Mouse (Mus musculus) heart, embryonic 10.5 days (tissue): Measurements from ENCODE around the gene Ubl3. TPM values are rescaled to one million over a fixed set of nuclear protein-coding genes. Genes with fewer than 3 reads are reported as not detected.

ENCODE experiments used
- DNase-seq: peaks from one replicate; pipeline ENCODE4 v3.0.0-alpha.2; 2017; ENCODE audit warnings: low spot score
- H3K27ac ChIP-seq: fragments of 300-500 bp; sonication (generic); 2 replicates; pipeline ENCODE4 v1.5.1; 2016; ENCODE audit warnings: mild to moderate bottlenecking
- H3K27me3 ChIP-seq: fragments of 300-500 bp; sonication (generic); 2 replicates; pipeline ENCODE4 v1.6.1; 2016; ENCODE audit warnings: mild to moderate bottlenecking; ENCODE audit not compliant: poor library complexity, insufficient read depth, severe bottlenecking
- H3K36me3 ChIP-seq: fragments of 300-500 bp; sonication (generic); 2 replicates; pipeline ENCODE4 v1.6.1; 2016; ENCODE audit warnings: mild to moderate bottlenecking, moderate library complexity
- H3K4me1 ChIP-seq: fragments of 300-500 bp; sonication (generic); 2 replicates; pipeline ENCODE4 v1.6.1; 2016; ENCODE audit warnings: mild to moderate bottlenecking
- H3K4me3 ChIP-seq: fragments of 300-500 bp; sonication (generic); 2 replicates; pipeline ENCODE4 v1.5.1; 2016; ENCODE audit warnings: mild to moderate bottlenecking, moderate library complexity
- H3K9me3 ChIP-seq: fragments of 300-500 bp; sonication (generic); 2 replicates; pipeline ENCODE4 v1.6.1; 2016; ENCODE audit warnings: mild to moderate bottlenecking, moderate library complexity
- WGBS: fragments of 180-500 bp; shearing (Covaris S2); methylation state at CpG from one replicate; pipeline ENCODE4 v1.1.7; 2016; 5-methylcytosine and 5-hydroxymethylcytosine counted together
- polyA plus RNA-seq: library from polyadenylated mRNA; unstranded; fragments of >200 nt; fragmentation: Nextera tagmentation; extraction: Ambion mirVana; gene quantifications from 2 replicates; pipeline ENCODE4 v1.2.1, GENCODE M21; 2016

Ubl3 gene
- polyA plus RNA-seq, 1 experiment from 2014 or later, result 59.9 TPM

DNA sequence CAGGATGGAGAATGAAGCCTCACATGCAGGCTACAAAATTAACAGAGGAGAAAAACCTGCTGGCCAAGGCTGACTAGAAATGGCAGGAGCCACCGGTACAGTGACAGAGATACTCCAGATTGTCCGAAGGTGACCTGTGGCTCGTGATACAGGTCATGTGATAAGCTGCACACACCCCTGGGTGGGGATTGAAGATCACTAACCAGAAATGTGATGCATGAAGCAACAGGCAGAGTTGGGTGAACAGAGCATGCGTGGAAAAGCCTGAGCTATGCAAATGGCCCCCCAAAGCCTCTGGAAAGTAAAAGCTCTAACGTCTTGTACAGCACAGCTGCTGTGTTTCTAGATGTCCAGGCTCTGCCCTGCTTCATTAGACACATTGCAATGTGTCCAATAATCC lies 3.9 kb upstream of the Ubl3 start:
- H3K9me3 ChIP-seq, result no peaks in the 10 kb centered on the region
- no peaks in the 10 kb centered on the region for H3K36me3 ChIP-seq
- no peaks in the 10 kb centered on the region for H3K27me3 ChIP-seq
- WGBS, result 72% methylated on average over 5 of the region's 5 CpGs
- H3K4me1 ChIP-seq, result peaks cover 30% of the 10 kb centered on the region
- peak; percentile 64 for DNase-seq
- H3K4me3 ChIP-seq, result no peak overlapping the region
- no peak overlapping the region for H3K27ac ChIP-seq

DNA sequence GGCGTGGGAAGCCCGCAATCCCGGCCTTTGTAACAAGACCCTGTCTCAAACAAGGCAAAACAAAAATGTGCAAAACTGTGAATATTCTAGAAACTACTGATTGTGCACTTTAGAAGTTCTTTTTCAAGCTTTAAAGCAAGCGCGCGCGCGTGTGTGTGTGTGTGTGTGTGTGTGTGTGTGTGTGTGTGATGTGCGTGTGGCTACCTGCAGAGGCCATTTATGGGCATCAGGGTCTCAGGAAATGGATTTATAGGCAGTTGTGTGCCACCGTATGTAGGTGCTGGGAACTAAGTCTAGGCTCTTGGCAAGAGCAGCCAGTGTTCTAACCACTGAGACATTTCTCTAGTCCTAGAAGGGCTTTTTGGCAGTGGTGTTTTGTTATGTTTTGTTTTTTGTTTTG lies 2.6 kb upstream of the Ubl3 start:
- no peaks in the 10 kb centered on the region for H3K36me3 ChIP-seq
- H3K4me1 ChIP-seq, result peaks cover 33% of the 10 kb centered on the region
- H3K27me3 ChIP-seq, result no peaks in the 10 kb centered on the region
- peak overlapping the region; percentile 77; the same call in 1 of the 2 replicates for H3K27ac ChIP-seq
- peak overlapping the region; percentile 40 for H3K4me3 ChIP-seq
- no peaks in the 10 kb centered on the region for H3K9me3 ChIP-seq
- WGBS, result 72% methylated on average over 10 of the region's 10 CpGs
- DNase-seq, result peak; percentile 68

DNA sequence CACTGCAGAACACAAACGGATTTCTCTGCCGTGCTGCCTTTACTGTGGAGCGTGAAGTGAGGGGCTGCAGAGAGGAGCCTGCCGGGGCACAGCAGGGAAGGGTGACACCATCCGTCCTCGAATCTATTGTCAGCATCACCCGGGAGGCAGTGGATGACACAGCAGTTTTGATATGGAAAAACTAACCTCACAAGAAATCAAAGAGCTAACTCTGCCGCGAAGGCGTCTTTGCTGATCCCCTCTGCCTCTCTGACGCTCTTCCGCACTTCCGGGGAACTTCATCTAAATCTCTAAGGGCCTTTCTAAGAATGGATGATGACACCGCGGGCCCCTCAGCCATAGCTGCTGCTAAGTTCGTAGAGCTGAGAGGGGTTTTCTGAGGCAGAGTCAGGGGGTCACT lies 2.1 kb upstream of the Ubl3 start:
- DNase-seq, result peak; percentile 68
- no peaks in the 10 kb centered on the region for H3K27me3 ChIP-seq
- H3K27ac ChIP-seq, result peak overlapping the region; percentile 77
- peak overlapping the region; percentile 40 for H3K4me3 ChIP-seq
- H3K36me3 ChIP-seq, result no peaks in the 10 kb centered on the region
- peaks cover 38% of the 10 kb centered on the region for H3K4me1 ChIP-seq
- H3K9me3 ChIP-seq, result no peaks in the 10 kb centered on the region
- 2% methylated on average over 16 of the region's 16 CpGs for WGBS

DNA sequence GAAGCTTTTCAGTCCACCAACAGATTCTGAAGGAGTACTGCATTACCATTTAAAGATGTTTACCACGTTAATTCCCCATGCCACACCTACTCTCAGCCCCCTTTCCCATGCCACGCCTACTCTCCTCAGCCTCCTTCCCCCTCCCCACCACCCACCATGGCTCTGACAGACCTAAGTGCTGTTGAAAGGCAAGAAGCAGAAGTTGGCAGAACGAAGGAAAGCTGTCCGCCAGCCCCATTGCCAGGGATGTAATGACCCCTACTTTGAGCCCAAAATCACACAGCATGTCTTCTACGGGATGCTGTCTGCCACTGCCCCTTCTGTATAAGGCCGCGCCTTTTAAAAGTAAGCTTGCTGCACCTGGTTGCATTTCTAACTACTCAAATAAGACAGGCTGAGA lies 1.7 kb upstream of the Ubl3 start:
- Histone ChIP-seq H3K4me3 (peak overlapping the region; percentile 40), H3K27me3 (no peaks in the 10 kb centered on the region), H3K27ac (peak overlapping the region; percentile 77), H3K4me1 (peaks cover 43% of the 10 kb centered on the region), H3K36me3 (no peaks in the 10 kb centered on the region), H3K9me3 (no peaks in the 10 kb centered on the region)
- peak; percentile 75 for DNase-seq
- 9% methylated on average over 7 of the region's 7 CpGs for WGBS

DNA sequence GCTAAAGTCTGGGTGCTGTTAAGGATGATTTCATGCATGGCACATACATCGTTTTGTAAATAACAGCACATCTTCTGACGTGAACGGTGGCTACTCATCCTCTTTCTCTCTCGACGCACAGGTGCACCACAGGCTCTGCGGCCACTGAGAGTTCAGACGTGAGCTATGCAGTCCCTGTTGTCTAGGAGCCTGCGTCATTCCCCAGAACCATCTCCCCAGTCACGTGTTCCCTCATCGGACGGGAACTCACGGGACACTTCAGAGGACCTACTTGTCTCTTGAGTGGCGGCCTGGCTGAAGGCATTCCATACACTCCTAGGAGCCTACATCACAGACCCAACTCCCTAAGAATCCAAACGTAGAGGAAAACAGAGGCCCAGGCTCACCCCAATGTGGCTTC lies 1.1 kb upstream of the Ubl3 start:
- Histone ChIP-seq H3K9me3 (no peaks in the 10 kb centered on the region), H3K36me3 (no peaks in the 10 kb centered on the region), H3K27me3 (no peaks in the 10 kb centered on the region), H3K27ac (peak overlapping the region; percentile 77; the same call in 1 of the 2 replicates), H3K4me3 (peak overlapping the region; percentile 40; the same call in 1 of the 2 replicates), H3K4me1 (peaks cover 48% of the 10 kb centered on the region)
- WGBS, result 18% methylated on average over 14 of the region's 14 CpGs
- DNase-seq, result peak; percentile 88

DNA sequence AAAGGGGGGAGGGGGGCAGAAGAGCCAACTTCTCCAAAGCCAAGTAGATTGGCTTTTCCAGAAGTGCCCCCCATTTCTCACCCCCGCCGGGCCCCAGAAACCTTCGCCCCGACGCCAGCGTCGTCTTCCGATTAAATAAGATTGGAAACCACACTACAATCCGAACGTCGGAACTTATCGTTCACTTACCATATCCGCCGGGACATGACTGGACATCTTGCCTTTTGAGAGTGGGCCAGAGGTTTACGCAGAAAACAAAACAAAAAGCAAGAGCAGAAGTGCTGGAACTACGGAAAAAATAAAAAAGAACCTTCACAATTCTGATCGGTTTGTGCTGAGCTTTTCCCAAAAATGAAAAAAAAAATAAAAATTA lies 839 bp downstream of the Ubl3 start:
- Histone ChIP-seq H3K9me3 (no peaks in the 10 kb centered on the region), H3K27me3 (no peaks in the 10 kb centered on the region), H3K4me3 (peak overlapping the region; percentile 82), H3K27ac (peak overlapping the region; percentile 98), H3K36me3 (no peaks in the 10 kb centered on the region), H3K4me1 (peaks cover 66% of the 10 kb centered on the region)
- peak; percentile 71 for DNase-seq
- under 1% methylated on average over 17 of the region's 17 CpGs for WGBS

DNA sequence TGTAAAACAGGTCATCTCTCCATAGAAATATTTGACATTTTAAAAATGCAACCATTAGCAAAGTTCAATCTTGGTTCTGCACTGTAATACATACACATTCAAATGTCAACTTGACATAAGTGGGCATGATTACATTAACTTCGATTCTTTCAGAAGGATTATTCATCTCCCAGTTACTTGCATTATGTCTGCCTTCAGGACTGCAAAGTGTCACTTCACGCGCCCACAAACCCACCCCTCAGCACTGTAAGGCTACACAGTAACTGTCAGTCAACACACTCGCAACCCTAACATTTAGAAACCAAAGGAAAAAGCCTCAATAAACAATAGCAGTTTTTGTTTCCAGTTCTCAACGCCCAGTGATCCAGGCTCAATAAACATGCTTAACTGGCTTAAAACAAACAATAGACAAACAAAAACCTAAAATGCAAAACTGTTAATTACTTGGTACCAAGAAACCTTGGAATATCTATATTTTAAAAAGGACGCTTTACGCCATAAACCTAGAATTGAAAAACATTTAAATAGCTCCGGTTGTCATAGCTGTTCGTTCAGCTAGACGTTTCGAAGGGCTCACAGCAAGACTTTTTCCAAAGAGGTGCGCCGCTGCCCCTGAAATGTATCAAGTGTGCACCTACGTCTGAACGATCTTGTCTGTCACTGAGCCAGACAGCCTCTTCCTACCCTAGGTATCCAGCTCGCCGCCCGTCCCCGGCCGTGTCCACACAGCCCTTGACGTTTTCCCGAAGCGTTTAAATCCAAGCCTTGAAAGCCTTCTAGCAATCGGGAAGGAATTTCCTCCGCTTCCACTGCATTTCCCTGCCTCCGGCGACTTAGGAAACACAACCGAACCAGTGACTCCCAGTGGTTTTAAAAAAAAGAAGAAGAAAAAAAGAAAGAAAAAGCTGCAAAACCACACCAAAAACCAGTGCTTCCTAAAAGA lies 1.5 kb downstream of the Ubl3 start:
- Histone ChIP-seq H3K36me3 (no peaks in the 10 kb centered on the region), H3K9me3 (no peaks in the 10 kb centered on the region), H3K27me3 (no peaks in the 10 kb centered on the region), H3K4me1 (peaks cover 68% of the 10 kb centered on the region), H3K4me3 (peak overlapping the region; percentile 82), H3K27ac (peak overlapping the region; percentile 98)
- 1% methylated on average over 28 of the region's 28 CpGs for whole genome bisulfite sequencing
- DNase-seq, result peak; percentile 79

DNA sequence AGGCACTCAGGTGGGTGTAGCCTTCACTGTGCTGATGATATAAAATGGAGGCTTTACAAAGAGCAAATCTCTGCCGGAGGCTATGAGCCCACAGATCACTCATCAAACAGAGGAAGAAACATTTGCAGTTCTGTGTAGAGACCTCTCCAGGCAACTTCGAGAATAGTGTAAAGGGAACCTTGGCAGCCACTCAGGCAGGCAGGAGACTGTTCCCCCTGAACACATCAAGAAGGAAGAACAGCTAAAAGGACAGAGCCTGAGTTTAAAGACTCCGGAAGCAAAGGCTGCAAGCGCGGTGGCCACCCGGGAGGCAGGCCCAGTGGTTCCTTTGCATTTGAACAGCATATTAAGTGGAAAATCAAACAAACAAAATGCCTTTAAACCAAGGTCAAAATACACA lies 2.2 kb downstream of the Ubl3 start:
- Histone ChIP-seq H3K9me3 (no peaks in the 10 kb centered on the region), H3K4me3 (peak overlapping the region; percentile 82), H3K4me1 (peaks cover 71% of the 10 kb centered on the region), H3K36me3 (no peaks in the 10 kb centered on the region), H3K27ac (no peak overlapping the region), H3K27me3 (no peaks in the 10 kb centered on the region)
- peak; percentile 64 for DNase-seq
- 3% methylated on average over 6 of the region's 6 CpGs for WGBS

DNA sequence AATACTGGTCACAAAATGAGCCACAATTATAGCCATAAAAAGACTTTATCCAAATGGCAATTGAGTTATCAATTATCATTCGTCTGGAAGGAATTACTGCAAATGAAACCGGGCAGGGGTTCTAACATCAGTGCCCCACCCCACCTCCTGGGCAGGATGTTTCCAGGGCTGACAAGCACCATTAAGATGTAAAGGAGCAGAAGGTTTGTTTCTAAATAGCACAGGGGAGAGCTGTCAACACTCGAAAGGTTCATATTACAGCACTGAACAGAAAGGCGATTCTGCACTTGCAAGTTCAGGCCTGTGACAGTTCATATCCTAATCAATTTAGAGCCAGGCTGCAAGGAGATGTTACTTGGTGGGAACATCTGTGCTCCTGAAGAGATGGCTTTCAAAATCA lies 3.3 kb downstream of the Ubl3 start:
- Histone ChIP-seq H3K27me3 (no peaks in the 10 kb centered on the region), H3K27ac (no peak overlapping the region), H3K4me1 (peaks cover 66% of the 10 kb centered on the region), H3K4me3 (no peak overlapping the region; the same call in 1 of the 2 replicates), H3K36me3 (no peaks in the 10 kb centered on the region), H3K9me3 (no peaks in the 10 kb centered on the region)
- WGBS, result 5% methylated on average over 4 of the region's 4 CpGs
- DNase-seq, result peak; percentile 75

DNA sequence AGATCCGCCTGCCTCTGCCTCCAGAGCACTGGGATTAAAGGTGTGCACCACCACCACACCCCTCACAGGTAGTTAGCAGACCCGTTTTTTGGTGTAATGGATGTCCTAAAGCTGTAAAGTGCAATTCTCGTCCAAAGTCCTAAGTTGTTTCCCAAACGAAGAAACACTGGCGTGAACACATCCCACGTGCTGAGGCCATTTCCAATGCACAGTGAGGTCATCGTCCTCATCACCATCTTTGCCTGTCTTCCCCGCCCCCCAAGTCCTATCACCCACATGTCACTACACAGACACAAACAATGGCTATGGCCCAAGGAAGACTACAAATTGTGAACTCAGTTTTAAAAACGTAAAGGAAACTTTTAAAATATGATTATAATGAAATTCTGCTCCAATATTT lies 4.0 kb downstream of the Ubl3 start:
- H3K27ac ChIP-seq, result no peak overlapping the region
- no peaks in the 10 kb centered on the region for H3K27me3 ChIP-seq
- no peaks in the 10 kb centered on the region for H3K36me3 ChIP-seq
- DNase-seq, result peak; percentile 50
- peak overlapping the region; percentile 12; the same call in 1 of the 2 replicates for H3K4me3 ChIP-seq
- 61% methylated on average over 9 of the region's 9 CpGs for WGBS
- H3K4me1 ChIP-seq, result peaks cover 59% of the 10 kb centered on the region
- H3K9me3 ChIP-seq, result no peaks in the 10 kb centered on the region

DNA sequence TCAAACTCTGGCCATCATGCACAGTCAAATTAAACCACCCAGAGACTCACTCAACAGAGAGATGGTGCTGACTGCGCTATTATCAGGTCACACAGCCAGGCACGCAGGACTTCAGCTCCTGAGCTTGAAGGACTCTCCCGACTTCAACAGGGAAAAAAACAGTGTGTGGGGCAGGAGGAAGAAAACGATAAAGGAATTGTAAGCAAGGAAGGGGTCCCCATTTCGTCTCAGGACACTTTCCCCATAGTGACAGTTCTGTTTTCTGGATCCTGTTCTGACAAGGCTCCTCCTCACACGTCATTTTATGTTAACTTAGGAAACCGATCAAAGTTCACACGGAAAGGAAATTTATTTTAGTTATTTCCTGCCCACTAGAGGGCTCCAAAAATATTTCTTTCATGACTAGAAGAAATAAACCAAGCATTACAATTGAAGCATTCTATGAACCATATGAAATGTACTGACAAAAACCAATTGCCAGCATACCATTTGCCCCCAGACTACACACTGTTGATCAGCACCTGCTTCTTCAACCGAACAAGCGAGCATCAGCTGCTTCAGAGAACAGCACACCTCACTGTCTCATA lies 4.6 kb downstream of the Ubl3 start:
- Histone ChIP-seq H3K36me3 (no peaks in the 10 kb centered on the region), H3K27ac (0 out of 2 replicates have a peak overlapping the region, but pooled peaks have one; percentile 16), H3K9me3 (no peaks in the 10 kb centered on the region), H3K27me3 (no peaks in the 10 kb centered on the region), H3K4me1 (peaks cover 56% of the 10 kb centered on the region), H3K4me3 (peak overlapping the region; percentile 22)
- WGBS, result 32% methylated on average over 10 of the region's 10 CpGs
- DNase-seq, result no peak

DNA sequence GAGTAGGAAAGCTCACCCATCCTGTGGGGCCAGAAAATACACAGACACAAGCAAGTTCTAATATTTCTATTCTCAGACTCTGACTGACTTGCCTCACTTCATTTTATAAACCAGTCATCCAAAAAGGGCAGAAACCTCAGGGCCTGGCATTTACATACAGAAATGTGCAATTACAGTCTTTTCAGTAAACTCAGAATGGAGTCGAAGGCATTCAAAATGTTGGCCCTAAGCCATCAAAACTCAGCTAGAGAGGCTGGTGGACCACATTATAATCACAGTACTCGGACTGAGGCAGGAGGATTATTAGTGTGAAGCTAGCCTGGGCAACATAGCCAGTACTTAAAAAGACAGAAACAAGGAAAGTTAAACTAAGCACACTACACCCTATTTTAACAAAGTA lies 5.6 kb downstream of the Ubl3 start:
- Histone ChIP-seq H3K36me3 (no peaks in the 10 kb centered on the region), H3K27ac (no peak overlapping the region), H3K4me3 (no peak overlapping the region), H3K9me3 (no peaks in the 10 kb centered on the region), H3K27me3 (no peaks in the 10 kb centered on the region), H3K4me1 (peaks cover 58% of the 10 kb centered on the region)
- 63% methylated on average over 2 of the region's 2 CpGs for WGBS
- no peak for DNase-seq

DNA sequence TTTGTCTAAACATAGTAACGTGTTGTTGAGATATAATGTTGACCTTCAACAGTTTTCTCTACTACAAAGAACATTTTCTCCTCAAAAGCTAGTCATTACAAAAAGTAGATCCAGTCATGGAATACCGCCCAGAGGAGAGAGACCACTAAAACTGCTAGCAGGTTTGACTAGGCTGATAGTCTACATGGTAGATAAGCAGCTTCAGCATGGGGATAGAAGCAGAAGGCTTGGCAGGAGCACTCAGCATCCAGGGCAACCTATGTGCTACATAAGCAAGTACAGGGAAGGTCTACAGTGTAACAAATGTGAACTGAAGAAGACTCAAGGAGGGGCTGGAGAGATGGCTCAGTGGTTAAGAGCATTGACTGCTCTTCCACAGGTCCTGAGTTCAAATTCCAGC lies 7.9 kb downstream of the Ubl3 start:
- no peak for DNase-seq
- Histone ChIP-seq H3K9me3 (no peaks in the 10 kb centered on the region), H3K4me1 (peaks cover 60% of the 10 kb centered on the region), H3K27me3 (no peaks in the 10 kb centered on the region), H3K36me3 (no peaks in the 10 kb centered on the region), H3K27ac (no peak overlapping the region), H3K4me3 (no peak overlapping the region)
- WGBS, result 82% methylated on average over 2 of the region's 2 CpGs
